Mouse (Mus musculus) adrenal gland, postnatal 10 days (tissue): Measurements from ENCODE around the gene Gm49378. TPM values are rescaled to one million over a fixed set of nuclear protein-coding genes. Genes with fewer than 3 reads are reported as not detected.

Source experiments
- DNase-seq: peaks from one replicate; pipeline ENCODE4 v3.0.0; 2021; ENCODE audit warnings: mixed read lengths
- total RNA-seq, 2 experiments: library from RNA; stranded (reverse); gene quantifications; 2 replicates each; pipeline ENCODE4 v1.2.3; 2021

Gene Gm49378
- total RNA-seq, 2 experiments from 2014 or later, result 1.1 to 3.8 TPM

DNA sequence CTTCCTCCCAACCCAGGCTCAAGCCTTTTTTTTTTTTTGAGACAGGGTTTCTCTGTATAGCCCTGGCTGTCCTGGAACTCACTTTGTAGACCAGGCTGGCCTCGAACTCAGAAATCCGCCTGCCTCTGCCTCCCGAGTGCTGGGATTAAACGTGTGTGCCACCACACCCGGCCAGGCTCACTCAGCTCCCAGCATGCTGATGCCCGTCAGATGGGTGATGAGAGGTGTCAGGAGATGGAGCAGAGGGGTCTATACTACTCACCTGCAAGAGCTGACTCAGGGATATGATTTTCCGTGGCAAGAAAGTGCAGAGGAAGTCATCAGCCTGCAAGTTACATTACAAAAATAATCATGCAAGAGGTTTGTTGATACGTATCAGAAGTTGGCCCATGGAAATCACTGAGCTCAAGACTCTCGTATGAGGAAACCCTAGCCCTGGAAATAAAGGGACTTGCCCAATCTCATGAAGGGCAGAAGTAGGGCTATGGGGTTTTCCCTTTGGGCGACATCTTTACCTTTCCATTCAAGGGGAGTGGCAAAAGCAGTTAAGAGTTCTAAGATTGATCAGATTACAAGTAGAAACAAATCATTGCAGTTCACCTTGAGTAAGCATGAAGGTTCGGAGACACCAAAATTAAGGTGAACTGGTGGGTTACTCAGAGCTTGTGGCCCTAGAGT is 47.8 kb downstream of the Gm49378 start:
- DNase-seq, result no peak

DNA sequence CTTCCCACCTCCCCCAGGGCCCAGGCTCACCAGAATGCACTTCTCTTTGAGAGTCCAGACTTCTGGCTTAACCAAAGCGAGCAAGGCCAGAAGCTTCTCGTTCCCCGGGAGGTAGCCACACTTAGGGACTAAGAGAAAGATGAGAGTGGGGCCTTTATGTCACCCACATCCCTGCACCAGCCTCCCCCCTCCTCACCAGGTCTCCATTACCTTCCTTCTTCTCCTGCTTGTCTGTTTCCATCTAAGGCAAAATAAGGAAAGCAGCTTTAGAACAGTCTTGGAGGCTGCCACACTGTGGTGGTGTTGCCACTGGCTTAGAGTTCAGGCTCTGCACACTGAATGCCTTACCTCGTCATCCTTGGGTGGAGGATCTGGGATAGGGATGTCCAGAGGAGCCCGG is 48.4 kb downstream of the Gm49378 start:
- no peak for DNase-seq

DNA sequence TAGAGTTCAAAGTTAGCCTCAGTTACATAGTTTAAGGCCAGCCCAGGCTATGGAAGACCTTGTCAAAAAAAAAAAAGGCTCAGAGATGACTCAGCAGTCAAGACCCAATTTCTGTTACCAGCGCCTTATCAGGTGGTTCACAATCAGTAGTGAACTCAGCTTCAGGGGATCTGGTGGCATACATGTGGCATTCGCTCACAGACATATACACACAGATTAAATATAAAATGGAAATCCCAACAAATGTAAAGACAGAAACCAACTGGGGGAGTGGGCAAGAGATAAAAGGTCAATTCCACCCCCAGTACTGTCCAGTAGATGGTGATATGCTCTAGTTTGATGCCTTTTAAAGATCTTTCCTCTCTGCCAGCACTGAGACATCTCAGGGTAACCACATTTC is 51.5 kb downstream of the Gm49378 start:
- no peak for DNase-seq

DNA sequence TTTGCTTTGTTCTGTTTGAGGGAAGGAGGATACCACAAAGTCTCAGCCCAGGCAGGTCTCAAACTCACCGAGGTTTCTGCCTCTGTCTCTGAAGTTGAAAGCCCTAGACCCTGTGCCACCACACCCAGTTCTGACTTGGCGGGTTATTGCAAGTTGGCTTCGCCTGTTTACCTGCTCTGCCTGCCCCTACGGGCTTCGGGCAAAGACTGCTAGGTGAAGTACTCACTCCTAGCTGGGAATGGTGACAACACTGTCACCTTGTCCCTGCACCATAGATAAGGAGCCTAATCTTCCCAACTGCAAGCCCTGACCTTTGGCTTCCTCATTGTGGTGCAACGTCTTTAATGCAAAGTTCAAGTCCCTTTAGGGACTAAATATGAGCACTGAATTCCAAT is 52.1 kb downstream of the Gm49378 start:
- DNase-seq, result peak; percentile 32

DNA sequence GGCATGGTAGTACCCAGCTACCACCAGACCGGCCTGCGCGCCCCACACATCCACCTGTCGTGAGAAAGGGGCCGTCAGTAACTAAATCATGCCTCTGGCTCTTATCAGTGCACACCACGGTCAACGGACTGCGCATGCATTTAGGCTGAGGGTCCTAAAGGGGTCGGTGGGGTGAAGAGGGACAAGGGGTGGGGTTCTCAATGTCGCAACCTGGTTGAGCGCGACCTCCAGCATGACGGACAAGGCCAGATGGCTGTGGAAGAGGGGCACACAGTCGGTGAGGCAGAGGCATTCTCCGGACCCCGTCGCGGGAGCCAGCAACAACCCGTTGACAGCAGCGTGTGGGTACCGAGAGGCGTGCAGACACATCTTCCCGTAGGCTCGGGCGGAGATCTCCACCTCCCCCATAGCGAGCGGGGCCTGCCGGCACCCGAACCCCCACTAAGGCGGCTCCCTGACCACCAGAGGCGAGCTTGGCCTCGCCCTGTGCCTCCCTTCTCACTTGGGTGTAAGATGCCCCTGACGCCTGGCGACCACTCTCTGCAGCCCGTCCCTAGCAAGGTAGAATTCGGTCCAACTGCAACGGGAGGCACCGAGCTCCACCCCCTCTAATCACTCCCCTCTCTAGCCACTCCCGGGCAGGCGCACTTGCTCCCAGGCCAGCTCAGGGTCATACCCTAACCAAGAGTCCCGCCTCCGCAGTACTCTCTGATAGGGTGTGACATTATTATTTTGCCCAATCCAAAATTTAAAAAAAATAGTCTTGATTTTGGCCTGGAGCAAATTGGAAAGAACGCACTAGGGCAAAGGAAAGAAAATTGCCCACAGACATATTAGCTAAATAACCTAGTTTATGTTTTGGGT is 52.8 kb downstream of the Gm49378 start, which contains the start of gene Emc9:
TSS of gene Emc9 (minus strand) at position 601 of the 864 bp plus-strand sequence.
- peak; percentile 91 for DNase-seq

DNA sequence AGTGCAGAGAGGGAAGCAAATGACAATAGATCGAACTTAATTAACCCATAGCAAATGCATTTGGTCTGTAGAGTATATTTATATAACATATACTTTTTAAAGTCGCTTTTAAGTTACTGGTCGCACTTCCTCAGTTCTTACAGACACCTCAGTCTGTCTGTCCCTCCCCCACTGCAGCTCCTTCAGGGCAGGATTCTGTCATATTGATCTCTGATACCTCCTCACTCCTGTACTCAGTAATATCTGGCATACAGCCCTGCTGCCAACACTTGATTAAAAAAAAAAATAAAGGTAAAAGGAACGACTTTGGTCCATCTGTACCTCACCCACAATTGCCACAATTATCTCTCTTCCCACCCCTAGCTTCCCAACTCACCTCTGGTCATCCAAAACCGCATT is 53.4 kb downstream of the Gm49378 start:
- no peak for DNase-seq

DNA sequence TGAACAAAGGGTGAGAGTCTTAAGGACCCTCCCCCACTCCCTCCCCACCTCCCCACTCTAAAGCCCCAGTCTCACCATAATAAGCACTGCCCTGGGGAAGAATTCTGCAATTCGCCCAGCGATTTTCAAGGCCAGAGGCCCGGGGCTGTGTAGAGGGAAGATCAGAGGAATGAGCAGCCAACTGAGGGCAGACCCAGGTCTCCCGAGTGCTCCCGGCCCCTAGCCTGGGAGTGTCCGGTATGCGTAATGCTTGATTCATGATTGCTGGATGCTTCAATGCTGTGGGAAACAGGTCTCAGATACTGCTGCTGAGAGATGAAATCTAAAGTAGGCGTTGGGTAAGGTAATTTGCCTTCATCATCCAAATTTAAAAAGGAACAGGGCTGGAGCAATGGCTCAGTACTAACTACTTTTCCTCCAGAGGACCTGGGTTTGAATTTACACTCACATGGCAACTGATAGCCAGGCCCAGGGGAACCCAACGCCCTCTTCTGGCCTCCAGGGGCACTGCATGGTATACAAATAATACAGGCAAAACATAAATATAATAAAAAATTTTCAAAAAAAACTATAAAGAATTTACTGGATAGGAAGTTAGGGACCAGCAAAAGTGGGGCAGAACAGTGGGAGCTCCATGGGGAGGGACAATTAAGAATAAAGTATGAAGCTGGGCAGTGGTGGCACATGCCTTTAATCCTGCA is 55.6 kb downstream of the Gm49378 start:
- DNase-seq, result no peak

DNA sequence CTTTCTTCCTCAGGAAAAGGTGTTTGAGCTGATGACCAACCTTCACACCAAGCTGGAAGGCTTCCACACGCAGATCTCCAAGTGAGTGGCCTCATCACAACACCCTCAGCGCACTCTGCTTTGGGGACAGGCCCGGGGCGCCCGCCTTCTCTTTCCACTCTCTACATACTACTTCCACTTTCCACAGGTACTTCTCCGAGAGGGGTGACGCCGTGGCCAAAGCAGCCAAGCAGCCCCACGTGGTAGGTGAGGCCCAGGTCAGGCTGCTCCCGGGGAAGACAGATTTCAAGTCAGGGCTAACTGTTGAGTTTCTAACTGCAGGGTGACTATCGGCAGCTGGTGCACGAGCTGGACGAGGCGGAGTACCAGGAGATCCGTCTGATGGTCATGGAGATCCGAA is 57.0 kb downstream of the Gm49378 start:
- no peak for DNase-seq

DNA sequence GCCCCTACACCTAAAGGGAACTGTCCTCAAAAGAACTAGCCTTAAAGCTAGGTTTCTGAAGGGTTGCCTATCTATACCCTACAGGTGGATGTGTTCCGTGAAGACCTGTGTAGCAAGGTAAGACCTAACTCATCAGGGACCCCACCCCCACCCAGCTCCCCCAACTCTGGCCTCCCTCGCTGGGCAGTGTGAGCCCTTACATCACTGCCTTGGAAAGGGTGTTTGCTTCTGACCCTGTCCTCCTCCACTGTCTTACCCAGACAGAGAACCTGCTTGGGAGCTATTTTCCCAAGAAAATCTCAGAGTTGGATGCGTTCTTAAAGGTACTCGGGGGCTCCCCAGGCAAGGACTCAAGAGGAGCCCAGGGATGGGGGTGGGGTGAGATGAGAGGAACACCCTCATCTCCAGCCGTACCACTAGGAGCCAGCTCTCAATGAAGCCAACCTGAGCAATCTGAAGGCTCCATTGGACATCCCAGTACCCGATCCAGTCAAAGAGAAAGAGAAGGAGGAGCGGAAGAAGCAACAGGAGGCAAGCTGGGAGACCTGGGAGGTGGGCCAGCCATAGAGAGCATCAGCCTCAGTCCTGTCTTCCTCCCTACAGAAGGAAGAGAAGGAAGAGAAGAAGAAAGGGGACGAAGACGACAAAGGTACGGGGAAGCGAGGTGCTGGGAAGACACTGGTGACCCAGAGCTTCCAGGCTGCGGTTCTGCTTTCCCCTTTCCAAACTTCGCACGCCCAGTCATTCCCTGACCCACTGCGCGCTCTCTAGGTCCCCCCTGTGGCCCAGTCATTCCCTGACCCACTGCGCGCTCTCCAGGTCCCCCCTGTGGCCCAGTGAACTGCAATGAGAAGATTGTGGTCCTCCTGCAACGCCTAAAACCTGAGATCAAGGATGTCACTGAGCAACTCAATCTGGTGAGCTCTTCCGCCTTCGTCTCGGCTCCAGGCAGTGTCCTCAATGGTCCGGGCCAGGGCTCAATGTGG is 57.9 kb downstream of the Gm49378 start:
- no peak for DNase-seq

Other genes with a start within 250 kb of the Gm49378 start
- 100 to 1,000 TPM; 153 to 177 TPM for gene Dhrs4, start 159.1 kb downstream of the Gm49378 start, total RNA-seq
- gene Carmil3, start 147.2 kb downstream of the Gm49378 start, total RNA-seq, result 1 to 10 TPM; 5.3 to 8.5 TPM
- under 1 TPM; 0.09 to 0.61 TPM for gene Cpne6, start 127.5 kb downstream of the Gm49378 start, total RNA-seq
- not detected for gene Nrl, start 112.9 kb downstream of the Gm49378 start, total RNA-seq
- 10 to 100 TPM; 45.2 to 51.4 TPM for gene Pck2, start 97.6 kb downstream of the Gm49378 start, total RNA-seq
- 10 to 100 TPM; 85.2 to 89.5 TPM for gene Dcaf11, start 77.9 kb downstream of the Gm49378 start, total RNA-seq
- gene A730061H03Rik, start 77.5 kb downstream of the Gm49378 start, total RNA-seq, result under 1 TPM in 1 of 2 experiments, not detected in 1; 0.66 TPM
- 10 to 100 TPM; 11.0 to 38.6 TPM for gene Fitm1, start 62.3 kb downstream of the Gm49378 start, total RNA-seq
- gene Psme1, start 59.8 kb downstream of the Gm49378 start, total RNA-seq, result 100 to 1,000 TPM; 293 to 337 TPM
- gene Emc9, start 52.6 kb downstream of the Gm49378 start, total RNA-seq, result 10 to 100 TPM; 43.9 to 57.2 TPM
- gene Psme2, start 46.8 kb downstream of the Gm49378 start, total RNA-seq, result 100 to 1,000 TPM; 349 to 362 TPM
- 10 to 100 TPM; 26.7 to 36.2 TPM for gene Rnf31, start 46.2 kb downstream of the Gm49378 start, total RNA-seq
- 10 to 100 TPM in 1 of 2 experiments, 1 to 10 TPM in 1; 9.7 to 13.3 TPM for gene Irf9, start 34.3 kb downstream of the Gm49378 start, total RNA-seq
- 1 to 10 TPM; 2.0 to 2.9 TPM for gene Rec8, start 19.9 kb downstream of the Gm49378 start, total RNA-seq
- 10 to 100 TPM; 72.1 to 82.4 TPM for gene Ipo4, start 1.9 kb downstream of the Gm49378 start, total RNA-seq
- 10 to 100 TPM; 69.7 to 75.9 TPM for gene Tm9sf1, start 5.9 kb upstream of the Gm49378 start, total RNA-seq
- gene Tssk4, start 12.3 kb upstream of the Gm49378 start, total RNA-seq, result 1 to 10 TPM in 1 of 2 experiments, under 1 TPM in 1; 0.93 to 3.0 TPM
- gene Mdp1, start 22.6 kb upstream of the Gm49378 start, total RNA-seq, result 10 to 100 TPM; 42.4 to 51.7 TPM
- 10 to 100 TPM; 21.2 to 26.8 TPM for gene Gmpr2, start 34.0 kb upstream of the Gm49378 start, total RNA-seq
- gene Nedd8, start 34.2 kb upstream of the Gm49378 start, total RNA-seq, result 100 to 1,000 TPM; 280 to 307 TPM
- 10 to 100 TPM; 19.5 to 23.1 TPM for gene Tinf2, start 43.9 kb upstream of the Gm49378 start, total RNA-seq
- gene Tgm1, start 76.0 kb upstream of the Gm49378 start, total RNA-seq, result 1 to 10 TPM; 1.3 to 2.0 TPM
- 10 to 100 TPM; 16.8 to 21.5 TPM for gene Rabggta, start 84.4 kb upstream of the Gm49378 start, total RNA-seq
- gene Dhrs1, start 107.8 kb upstream of the Gm49378 start, total RNA-seq, result 10 to 100 TPM; 77.4 to 82.0 TPM
- 10 to 100 TPM; 17.1 to 18.9 TPM for gene Nop9, start 107.8 kb upstream of the Gm49378 start, total RNA-seq
- gene Cideb, start 120.6 kb upstream of the Gm49378 start, total RNA-seq, result 10 to 100 TPM; 14.2 to 23.3 TPM
- gene Ltb4r2, start 123.5 kb upstream of the Gm49378 start, total RNA-seq, result under 1 TPM; 0.12 to 0.54 TPM
- 1 to 10 TPM; 1.4 to 1.6 TPM for gene Ltb4r1, start 128.1 kb upstream of the Gm49378 start, total RNA-seq
- 10 to 100 TPM; 10.3 to 12.6 TPM for gene Adcy4, start 146.2 kb upstream of the Gm49378 start, total RNA-seq
- 1 to 10 TPM; 8.3 to 9.1 TPM for gene Ripk3, start 151.0 kb upstream of the Gm49378 start, total RNA-seq
- 10 to 100 TPM; 23.5 to 28.2 TPM for gene Nfatc4, start 185.2 kb upstream of the Gm49378 start, total RNA-seq
- 10 to 100 TPM; 20.7 to 24.4 TPM for gene Nynrin, start 216.1 kb upstream of the Gm49378 start, total RNA-seq
- gene Cbln3, start 246.5 kb upstream of the Gm49378 start, total RNA-seq, result under 1 TPM; 0.15 to 0.48 TPM
- gene Khnyn, start 247.1 kb upstream of the Gm49378 start, total RNA-seq, result 10 to 100 TPM; 17.1 to 23.8 TPM